Mouse (Mus musculus) embryo, embryonic 11 days (tissue): ENCODE results near the gene Fam213b.

Experiments used
- DNase-seq: peaks from one replicate; pipeline ENCODE4 v3.0.0-alpha.2; 2015

Gene Fam213b

GRCm38 (mm10) chr4:154922291-154922690 is 23.4 kb upstream of the Fam213b start:
- DNase-seq: no peak

- no peak for DNase-seq
Observed at GRCm38 (mm10) chr4:154916662-154917061, 17.7 kb upstream of the Fam213b start.

- DNase-seq: no peak
Observed at GRCm38 (mm10) chr4:154915286-154915685, 16.4 kb upstream of the Fam213b start.

- no peak for DNase-seq
Observed at GRCm38 (mm10) chr4:154914707-154915106, 15.8 kb upstream of the Fam213b start.

- no peak for DNase-seq
Observed at GRCm38 (mm10) chr4:154914252-154914651, 15.3 kb upstream of the Fam213b start.

- no peak for DNase-seq
Observed at GRCm38 (mm10) chr4:154913845-154914244, 14.9 kb upstream of the Fam213b start.

- DNase-seq: no peak
Observed at GRCm38 (mm10) chr4:154911644-154912043, 12.7 kb upstream of the Fam213b start.

GRCm38 (mm10) chr4:154910606-154911522 is 11.9 kb upstream of the Fam213b start:
- peak; percentile 39 for DNase-seq

- no peak for DNase-seq
Observed at GRCm38 (mm10) chr4:154908490-154908889, 9.6 kb upstream of the Fam213b start.

- DNase-seq: peak; percentile 83
Observed at GRCm38 (mm10) chr4:154907833-154908232, 8.9 kb upstream of the Fam213b start.

- DNase-seq: peak; percentile 89
Observed at GRCm38 (mm10) chr4:154904185-154905071, 5.5 kb upstream of the Fam213b start.

- DNase-seq: no peak
Observed at GRCm38 (mm10) chr4:154902371-154902770, 3.4 kb upstream of the Fam213b start.

- DNase-seq: no peak
Observed at GRCm38 (mm10) chr4:154897676-154898465, 1.1 kb downstream of the Fam213b start.

GRCm38 (mm10) chr4:154895549-154895948 is 3.4 kb downstream of the Fam213b start:
- no peak for DNase-seq

GRCm38 (mm10) chr4:154890887-154891286 is 8.0 kb downstream of the Fam213b start:
- DNase-seq: no peak

GRCm38 (mm10) chr4:154887593-154888250 is 11.2 kb downstream of the Fam213b start:
- no peak for DNase-seq

- DNase-seq: no peak
Observed at GRCm38 (mm10) chr4:154886876-154887592, 11.9 kb downstream of the Fam213b start.

- DNase-seq: no peak
Observed at GRCm38 (mm10) chr4:154885416-154885815, 13.5 kb downstream of the Fam213b start.

GRCm38 (mm10) chr4:154882014-154882659 is 16.8 kb downstream of the Fam213b start:
- no peak for DNase-seq

- no peak for DNase-seq
Observed at GRCm38 (mm10) chr4:154880730-154881129, 18.2 kb downstream of the Fam213b start.
